Mouse (Mus musculus): ENCODE data around the gene Fam169b. TPM values are rescaled to one million over a fixed set of nuclear protein-coding genes. Genes with fewer than 3 reads are reported as not detected.
A peak's percentile ranks its signal among the peaks of the same experiment; 100 is the strongest.

Fam169b gene
- 0.36 and 1.2 TPM in 2 replicates for polyA plus RNA-seq (2016; fragmentation: Nextera tagmentation; extraction: Ambion mirVana)

DNA sequence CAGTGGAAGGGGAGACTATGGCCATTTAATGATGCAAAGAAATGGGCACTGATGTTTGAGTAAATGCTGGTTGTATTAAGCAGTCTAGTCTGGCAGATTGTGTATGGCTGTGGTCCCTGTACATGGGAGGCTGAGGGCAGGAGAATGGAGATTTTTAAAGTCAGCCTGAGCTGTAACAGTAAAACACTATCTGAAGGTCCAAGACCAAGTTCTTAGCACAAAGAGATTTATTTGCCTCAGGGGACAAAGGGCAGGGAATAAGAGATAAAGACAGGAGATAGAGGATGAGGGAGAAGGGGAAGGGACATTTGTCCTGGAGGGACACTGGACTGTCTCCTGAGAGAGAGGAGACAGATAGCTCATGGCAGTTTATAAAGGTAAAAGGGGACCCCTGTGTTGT lies at the start of gene Fam169b:
Gene Fam169b, plus strand, starts transcription at position 325 of the 400 bp plus-strand sequence.
- Histone ChIP-seq H3K4me1 (peaks cover 35% of the 10 kb centered on the region), H3K27ac (no peak within 1 kb of the TSS), H3K27me3 (ENCODE audit: low read depth, poor library complexity, severe bottlenecking) (peaks cover 24% of the 10 kb centered on the region), H3K9me3 (replicated peaks) (no peaks in the 10 kb centered on the region), H3K36me3 (no peaks in the 10 kb centered on the region), H3K4me3 (no peak within 1 kb of the TSS)
- no peak for DNase-seq (ENCODE audit: low spot score)

DNA sequence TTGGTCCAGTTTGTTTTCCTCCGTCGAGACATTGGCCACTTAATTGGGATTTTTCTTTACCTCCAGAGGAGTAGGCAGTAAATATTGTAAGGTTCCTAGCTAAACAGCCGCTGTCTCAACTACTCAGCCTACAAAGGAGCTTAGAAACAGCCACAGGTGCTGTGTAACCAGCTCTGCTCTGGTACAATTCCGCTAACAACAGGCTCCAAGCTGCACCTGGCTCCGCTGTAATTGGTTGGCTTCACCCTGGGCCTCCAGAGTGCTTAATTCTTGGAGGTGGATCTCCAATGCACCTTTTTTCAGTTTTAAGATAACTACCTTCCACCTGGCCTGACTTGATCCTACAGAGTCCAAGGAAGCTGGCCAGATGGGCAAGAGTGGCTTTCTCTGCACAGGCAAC lies 49.6 kb upstream of the Fam169b start:
- Histone ChIP-seq H3K27me3 (ENCODE audit: low read depth, poor library complexity, severe bottlenecking) (no peaks in the 10 kb centered on the region), H3K27ac (peak overlapping the region; percentile 75; the same call in 1 of the 2 replicates), H3K9me3 (replicated peaks) (no peaks in the 10 kb centered on the region), H3K4me1 (peaks cover 38% of the 10 kb centered on the region), H3K4me3 (no peak overlapping the region), H3K36me3 (peaks cover 91% of the 10 kb centered on the region)
- no peak for DNase-seq (ENCODE audit: low spot score)
- WGBS: 90% methylated on average over 5 of the region's 5 CpGs

DNA sequence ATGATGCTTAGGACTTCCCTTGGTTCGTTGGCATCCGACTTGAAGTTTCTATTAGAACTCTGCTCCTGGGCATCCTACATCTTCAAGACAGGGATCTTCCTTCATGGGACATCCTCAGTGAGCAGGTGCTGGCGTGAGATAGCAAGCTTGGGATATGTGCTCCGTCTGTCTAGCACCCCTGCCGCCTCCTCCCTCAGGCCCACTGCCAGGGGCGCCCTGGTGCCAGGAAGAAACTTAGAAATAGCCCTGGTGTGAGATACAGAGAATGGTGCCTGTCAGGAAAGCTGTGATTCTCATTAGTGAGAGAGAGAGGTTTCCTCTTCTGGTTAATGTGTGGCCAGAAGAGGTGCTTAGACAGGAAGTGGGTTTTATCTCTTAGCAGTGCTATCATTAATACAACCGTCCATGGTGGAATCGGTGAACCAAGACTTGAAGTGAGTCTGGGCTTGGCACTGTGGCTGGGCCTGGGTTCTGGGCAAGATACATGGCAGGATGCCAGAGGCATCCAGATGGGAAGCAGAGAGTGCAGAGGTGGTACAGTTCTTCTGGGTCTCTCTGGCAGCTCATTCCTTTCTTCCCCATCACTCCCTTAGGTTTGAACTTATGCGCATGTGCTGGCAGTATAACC lies 48.1 kb upstream of the Fam169b start:
- Histone ChIP-seq H3K36me3 (peaks cover 91% of the 10 kb centered on the region), H3K9me3 (replicated peaks) (no peaks in the 10 kb centered on the region), H3K4me1 (peaks cover 42% of the 10 kb centered on the region), H3K4me3 (no peak overlapping the region), H3K27ac (no peak overlapping the region), H3K27me3 (ENCODE audit: low read depth, poor library complexity, severe bottlenecking) (no peaks in the 10 kb centered on the region)
- DNase-seq (ENCODE audit: low spot score): no peak
- WGBS: 92% methylated on average over 9 of the region's 9 CpGs

DNA sequence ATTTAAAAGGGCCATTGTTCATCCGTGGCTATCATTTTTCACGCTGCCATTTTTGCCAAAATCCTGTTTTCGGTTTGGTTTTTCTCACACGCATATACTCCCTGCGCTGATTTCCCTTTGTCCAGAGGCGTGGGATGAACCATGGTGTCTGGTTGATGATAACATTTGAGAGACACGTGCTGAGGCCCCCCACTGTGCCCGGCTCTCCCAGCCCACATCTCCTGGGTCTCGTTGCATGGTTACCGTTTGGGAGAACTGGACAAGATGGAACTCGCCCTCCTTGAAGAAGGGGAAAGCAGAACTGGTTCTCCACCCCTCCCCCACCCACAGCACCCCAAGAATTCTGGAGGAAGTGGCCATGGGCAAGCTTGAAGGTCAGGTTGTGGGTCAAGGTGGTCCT lies 46.6 kb upstream of the Fam169b start:
- H3K4me1 ChIP-seq: peaks cover 42% of the 10 kb centered on the region
- peaks cover 89% of the 10 kb centered on the region for H3K36me3 ChIP-seq
- WGBS: 88% methylated on average over 11 of the region's 11 CpGs
- H3K27ac ChIP-seq: peak overlapping the region; percentile 57
- no peaks in the 10 kb centered on the region for H3K27me3 ChIP-seq (ENCODE audit: low read depth, poor library complexity, severe bottlenecking)
- DNase-seq (ENCODE audit: low spot score): no peak
- no peaks in the 10 kb centered on the region for H3K9me3 ChIP-seq (replicated peaks)
- H3K4me3 ChIP-seq: no peak overlapping the region

DNA sequence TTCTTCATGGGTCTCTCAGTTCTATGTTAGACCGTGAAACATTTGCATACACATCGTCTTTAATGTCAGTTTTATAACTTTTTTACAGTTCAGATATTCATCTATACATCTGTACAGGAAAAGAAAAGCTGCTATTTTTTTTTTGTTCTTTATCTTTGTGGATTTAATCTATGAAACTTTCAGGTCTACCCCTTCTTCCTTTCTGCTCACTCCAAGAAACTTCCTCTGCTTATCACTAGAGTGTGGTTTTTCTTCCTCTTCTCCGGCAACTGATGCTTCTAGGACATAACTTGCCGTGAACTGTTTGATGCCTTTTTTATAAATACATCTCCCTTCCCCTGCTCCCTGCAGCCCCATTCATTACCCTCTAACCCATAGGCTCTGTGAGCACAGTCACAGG lies 46.0 kb upstream of the Fam169b start:
- H3K36me3 ChIP-seq: peaks cover 85% of the 10 kb centered on the region
- 92% methylated on average over 4 of the region's 4 CpGs for WGBS
- peak overlapping the region; percentile 68; the same call in 1 of the 2 replicates for H3K27ac ChIP-seq
- no peak overlapping the region for H3K4me3 ChIP-seq
- DNase-seq (ENCODE audit: low spot score): no peak
- H3K9me3 ChIP-seq (replicated peaks): no peaks in the 10 kb centered on the region
- H3K27me3 ChIP-seq (ENCODE audit: low read depth, poor library complexity, severe bottlenecking): no peaks in the 10 kb centered on the region
- peaks cover 40% of the 10 kb centered on the region for H3K4me1 ChIP-seq

DNA sequence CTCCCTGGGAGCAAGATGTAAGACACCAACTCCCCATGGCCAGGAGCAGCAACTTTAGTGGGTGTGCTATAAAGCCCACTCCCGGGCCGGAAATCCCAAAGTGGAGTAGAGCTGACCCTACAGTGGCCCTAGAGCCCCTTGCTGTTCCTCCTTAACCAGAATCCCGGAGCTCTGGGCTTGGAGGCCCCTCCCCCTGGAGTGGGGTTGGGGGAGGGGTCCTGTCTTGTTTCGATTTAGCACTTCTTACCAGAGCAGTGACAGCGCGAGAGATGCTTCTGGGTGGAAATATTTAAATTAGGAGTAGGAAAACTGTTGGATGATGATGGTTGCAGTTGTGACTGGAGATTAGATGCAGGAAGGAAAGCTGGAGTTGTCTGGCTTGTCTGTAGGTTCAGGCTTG lies 45.1 kb upstream of the Fam169b start:
- peaks cover 77% of the 10 kb centered on the region for H3K36me3 ChIP-seq
- H3K27ac ChIP-seq: peak overlapping the region; percentile 68; the same call in 1 of the 2 replicates
- no peak for DNase-seq (ENCODE audit: low spot score)
- no peaks in the 10 kb centered on the region for H3K27me3 ChIP-seq (ENCODE audit: low read depth, poor library complexity, severe bottlenecking)
- no peaks in the 10 kb centered on the region for H3K9me3 ChIP-seq (replicated peaks)
- H3K4me3 ChIP-seq: no peak overlapping the region
- WGBS: 30% methylated on average over 6 of the region's 6 CpGs
- peaks cover 37% of the 10 kb centered on the region for H3K4me1 ChIP-seq

DNA sequence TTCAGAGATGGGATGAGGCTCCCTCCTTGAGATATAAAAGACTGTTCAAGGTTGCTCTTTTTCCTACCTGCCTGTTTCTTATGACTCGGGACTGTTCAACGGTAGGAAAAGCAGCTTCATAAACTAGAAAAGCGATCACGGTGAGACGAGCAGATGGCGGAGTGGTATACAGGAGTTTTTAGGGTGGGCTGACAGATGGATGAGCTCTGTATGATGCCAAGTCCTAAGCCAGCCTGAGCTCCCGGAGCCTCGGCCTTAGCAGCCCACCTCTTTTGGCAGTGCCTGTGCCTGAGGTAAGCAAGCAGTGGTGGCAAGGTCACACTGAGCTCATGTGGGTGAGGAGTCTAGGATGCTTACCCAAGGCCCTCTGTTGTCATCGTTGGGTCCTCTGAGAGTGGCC lies 42.8 kb upstream of the Fam169b start:
- no peak for DNase-seq (ENCODE audit: low spot score)
- Histone ChIP-seq H3K36me3 (peaks cover 54% of the 10 kb centered on the region), H3K27ac (no peak overlapping the region), H3K4me3 (no peak overlapping the region), H3K27me3 (ENCODE audit: low read depth, poor library complexity, severe bottlenecking) (no peaks in the 10 kb centered on the region), H3K4me1 (peaks cover 35% of the 10 kb centered on the region), H3K9me3 (replicated peaks) (no peaks in the 10 kb centered on the region)
- WGBS: 95% methylated on average over 9 of the region's 9 CpGs

DNA sequence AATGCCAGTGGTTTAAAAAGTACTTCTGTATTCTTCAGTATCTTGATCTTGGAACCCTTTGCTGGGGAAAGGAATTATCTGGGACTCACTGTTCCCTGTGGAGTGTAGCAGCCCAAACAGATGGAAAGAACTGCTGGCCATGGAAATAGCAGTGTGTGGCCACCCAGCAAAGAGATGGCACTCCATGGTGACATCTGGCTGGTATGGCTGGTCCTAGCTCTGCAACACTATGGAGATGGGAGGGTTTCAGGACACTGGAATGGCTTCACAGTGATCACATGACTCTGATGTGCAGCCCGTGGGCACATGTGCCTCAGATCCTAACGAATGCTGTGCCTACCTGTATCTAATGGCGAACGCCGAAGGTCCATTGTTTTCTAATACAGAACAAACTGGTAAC lies 41.1 kb upstream of the Fam169b start:
- no peaks in the 10 kb centered on the region for H3K9me3 ChIP-seq (replicated peaks)
- H3K27me3 ChIP-seq (ENCODE audit: low read depth, poor library complexity, severe bottlenecking): no peaks in the 10 kb centered on the region
- 95% methylated on average over 5 of the region's 5 CpGs for WGBS
- no peak for DNase-seq (ENCODE audit: low spot score)
- H3K27ac ChIP-seq: no peak overlapping the region
- H3K4me3 ChIP-seq: no peak overlapping the region
- peaks cover 29% of the 10 kb centered on the region for H3K4me1 ChIP-seq
- peaks cover 38% of the 10 kb centered on the region for H3K36me3 ChIP-seq

DNA sequence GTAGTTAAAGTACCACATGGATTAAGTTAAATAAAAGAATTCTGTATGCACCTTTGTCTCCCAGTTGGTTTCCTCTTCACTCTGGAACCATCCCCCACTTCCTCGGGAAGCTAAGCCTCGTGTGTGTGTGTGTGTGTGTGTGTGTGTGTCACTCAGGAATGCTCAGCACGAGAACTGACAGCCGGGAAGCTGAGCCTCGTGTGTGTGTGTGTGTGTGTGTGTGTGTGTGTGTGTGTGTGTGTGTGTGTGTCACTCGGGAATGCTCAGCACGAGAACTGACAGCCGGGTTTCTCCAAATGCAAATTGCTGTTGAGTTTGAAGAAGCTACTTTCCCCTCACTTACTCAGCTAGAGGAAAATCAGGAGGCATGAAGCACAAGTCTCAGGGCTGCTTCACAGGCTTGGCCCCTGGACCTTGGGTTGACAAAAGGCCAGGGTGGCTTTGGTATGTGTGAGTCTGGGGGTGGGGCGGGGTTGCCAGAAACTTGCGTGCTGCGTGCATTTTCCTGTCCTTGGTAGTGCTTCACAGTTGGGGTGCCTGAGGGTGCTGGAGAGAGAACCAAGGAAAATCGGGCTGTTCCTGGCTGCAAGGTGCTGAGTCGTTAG lies 39.9 kb upstream of the Fam169b start:
- no peak overlapping the region for H3K4me3 ChIP-seq
- H3K27me3 ChIP-seq (ENCODE audit: low read depth, poor library complexity, severe bottlenecking): no peaks in the 10 kb centered on the region
- WGBS: 38% methylated on average over 13 of the region's 13 CpGs
- peak; percentile 52 for DNase-seq (ENCODE audit: low spot score)
- peaks cover 18% of the 10 kb centered on the region for H3K4me1 ChIP-seq
- no peak overlapping the region; the same call in 1 of the 2 replicates for H3K27ac ChIP-seq
- no peaks in the 10 kb centered on the region for H3K9me3 ChIP-seq (replicated peaks)
- peaks cover 29% of the 10 kb centered on the region for H3K36me3 ChIP-seq

DNA sequence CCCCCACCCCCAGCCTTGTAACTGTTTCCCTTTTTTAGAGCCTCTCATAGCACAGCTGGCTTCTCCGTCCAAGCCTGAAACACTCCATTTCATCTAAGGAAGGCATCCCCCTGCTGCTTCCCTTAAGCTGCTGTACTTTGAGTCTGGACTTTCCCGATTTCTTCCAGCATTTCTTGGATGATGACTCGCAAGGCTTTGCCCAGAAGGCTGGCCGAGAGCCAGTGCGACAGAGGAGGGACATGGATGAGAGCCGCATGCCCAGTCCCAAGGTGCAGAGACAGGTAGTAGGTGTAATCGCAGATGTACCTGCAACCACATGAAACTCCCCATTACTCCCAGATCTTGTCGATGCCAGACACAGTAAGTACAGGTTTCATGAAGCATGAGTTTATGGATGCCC lies 36.8 kb upstream of the Fam169b start:
- H3K27me3 ChIP-seq (ENCODE audit: low read depth, poor library complexity, severe bottlenecking): no peaks in the 10 kb centered on the region
- peaks cover 13% of the 10 kb centered on the region for H3K4me1 ChIP-seq
- WGBS: 91% methylated on average over 8 of the region's 8 CpGs
- no peak for DNase-seq (ENCODE audit: low spot score)
- H3K4me3 ChIP-seq: no peak overlapping the region
- no peak overlapping the region for H3K27ac ChIP-seq
- H3K9me3 ChIP-seq (replicated peaks): no peaks in the 10 kb centered on the region
- H3K36me3 ChIP-seq: peaks cover 3% of the 10 kb centered on the region; the same call in 1 of the 2 replicates

DNA sequence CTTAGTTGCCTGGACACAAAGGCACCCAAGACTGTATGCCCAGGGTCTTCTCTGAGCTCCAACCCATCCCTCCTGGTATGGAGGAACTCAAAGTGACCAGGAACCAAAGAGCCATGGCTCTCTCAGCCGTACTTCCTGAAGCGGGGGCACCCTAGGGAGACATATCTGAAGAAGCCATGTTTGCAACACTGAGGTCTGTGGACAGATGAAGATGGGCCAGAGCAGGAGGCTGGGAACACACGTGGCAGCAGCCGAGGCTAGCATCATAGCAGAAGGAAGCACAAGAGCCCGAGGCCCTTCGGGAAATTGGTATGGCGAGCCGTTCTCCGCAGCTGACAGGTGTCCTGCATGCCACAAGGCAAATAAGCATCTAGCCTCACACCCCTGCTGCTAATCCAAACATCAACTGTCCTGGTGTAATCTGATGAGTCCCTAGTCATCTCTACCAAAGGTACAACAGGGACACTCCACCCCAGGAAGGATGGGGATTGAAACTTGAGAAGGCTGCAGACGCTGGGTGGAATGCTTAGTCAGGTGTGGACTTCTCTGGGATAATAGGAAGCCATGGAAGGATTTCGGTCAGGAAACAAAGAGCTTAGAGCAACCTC lies 34.3 kb upstream of the Fam169b start:
- no peaks in the 10 kb centered on the region; the same call in 1 of the 2 replicates for H3K4me1 ChIP-seq
- H3K4me3 ChIP-seq: no peak overlapping the region
- no peak for DNase-seq (ENCODE audit: low spot score)
- no peak overlapping the region for H3K27ac ChIP-seq
- H3K36me3 ChIP-seq: no peaks in the 10 kb centered on the region
- H3K27me3 ChIP-seq (ENCODE audit: low read depth, poor library complexity, severe bottlenecking): no peaks in the 10 kb centered on the region
- H3K9me3 ChIP-seq (replicated peaks): no peaks in the 10 kb centered on the region
- WGBS: 65% methylated on average over 11 of the region's 11 CpGs

DNA sequence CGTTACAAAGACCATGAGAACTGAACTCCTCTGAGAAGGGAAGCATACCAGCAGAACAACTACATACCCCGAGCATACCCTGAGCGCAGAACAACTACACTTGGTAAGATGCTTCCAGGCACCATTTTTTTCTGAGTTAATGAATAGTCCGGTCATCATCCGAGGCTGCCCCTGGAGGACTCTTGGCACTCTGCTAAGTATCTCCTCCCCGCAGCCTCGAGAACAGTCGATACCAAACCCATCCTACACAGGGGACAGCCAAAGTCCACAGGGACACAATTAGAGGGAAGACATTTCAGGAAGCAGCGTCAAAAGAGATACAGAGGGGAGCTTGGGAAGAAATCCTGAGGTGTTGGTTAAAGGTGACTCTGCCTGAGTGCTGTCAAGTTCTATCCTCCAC lies 32.4 kb upstream of the Fam169b start:
- Histone ChIP-seq H3K27me3 (ENCODE audit: low read depth, poor library complexity, severe bottlenecking) (no peaks in the 10 kb centered on the region), H3K36me3 (no peaks in the 10 kb centered on the region), H3K27ac (no peak overlapping the region), H3K9me3 (replicated peaks) (no peaks in the 10 kb centered on the region), H3K4me1 (peaks cover 9% of the 10 kb centered on the region), H3K4me3 (no peak overlapping the region)
- WGBS: 89% methylated on average over 9 of the region's 9 CpGs
- no peak for DNase-seq (ENCODE audit: low spot score)

DNA sequence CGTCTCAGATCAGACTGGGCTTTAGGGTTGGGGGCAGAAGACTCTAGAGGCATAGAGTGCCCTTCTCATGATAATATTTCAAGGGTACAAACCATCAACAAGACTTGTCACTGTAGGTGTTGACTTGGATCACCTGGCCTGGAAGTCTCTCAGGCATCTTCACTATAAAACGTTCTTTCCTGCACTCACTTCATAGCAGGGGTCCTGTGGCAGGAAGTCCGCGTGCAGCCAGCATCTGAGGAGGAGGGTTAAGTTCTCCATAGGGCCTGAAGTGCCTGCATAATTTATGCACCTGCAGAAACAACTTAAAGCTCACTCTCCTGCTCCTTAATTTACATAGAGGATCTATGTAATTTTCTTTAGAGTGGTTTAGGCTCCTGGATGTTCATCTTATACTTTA lies 28.0 kb upstream of the Fam169b start:
- DNase-seq (ENCODE audit: low spot score): no peak
- WGBS: 47% methylated on average over 4 of the region's 4 CpGs
- Histone ChIP-seq H3K27ac (0 out of 2 replicates have a peak overlapping the region, but pooled peaks have one; percentile 14), H3K9me3 (replicated peaks) (no peaks in the 10 kb centered on the region), H3K27me3 (ENCODE audit: low read depth, poor library complexity, severe bottlenecking) (no peaks in the 10 kb centered on the region), H3K4me1 (peaks cover 17% of the 10 kb centered on the region), H3K4me3 (no peak overlapping the region), H3K36me3 (no peaks in the 10 kb centered on the region)

Data from limb, embryonic 10.5 days (tissue).